Mouse (Mus musculus) forelimb bud, embryonic 11.5 days (tissue): ENCODE data around the gene Gria2.

Experiments used
- DNase-seq: peaks from one replicate; pipeline ENCODE4 v3.0.0-alpha.2; 2012; ENCODE audit warnings: low read depth, low spot score

Gene Gria2

GRCm38 (mm10) chr3:80776628-80777027, 26.0 kb downstream of the Gria2 start:
- DNase-seq: no peak

DNA sequence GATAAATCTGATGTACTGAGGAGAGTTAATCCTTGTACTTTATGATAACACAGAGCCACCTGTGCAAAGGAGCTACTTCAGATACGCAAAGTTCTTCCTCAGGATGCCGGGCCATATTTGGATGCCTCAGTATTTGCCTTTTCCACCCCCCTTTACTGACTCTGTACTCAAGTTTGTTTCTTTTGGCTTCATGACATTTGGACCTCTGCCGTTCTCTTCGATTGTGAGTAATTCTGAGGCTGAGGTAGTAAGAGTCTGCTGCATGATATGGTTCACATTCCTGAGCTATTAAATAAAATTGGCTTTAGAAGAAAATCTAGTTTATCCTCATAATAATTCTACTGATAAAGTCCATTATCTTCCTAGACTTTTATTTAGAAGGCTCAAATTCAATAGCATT, 26.7 kb downstream of the Gria2 start:
- DNase-seq: no peak

DNA sequence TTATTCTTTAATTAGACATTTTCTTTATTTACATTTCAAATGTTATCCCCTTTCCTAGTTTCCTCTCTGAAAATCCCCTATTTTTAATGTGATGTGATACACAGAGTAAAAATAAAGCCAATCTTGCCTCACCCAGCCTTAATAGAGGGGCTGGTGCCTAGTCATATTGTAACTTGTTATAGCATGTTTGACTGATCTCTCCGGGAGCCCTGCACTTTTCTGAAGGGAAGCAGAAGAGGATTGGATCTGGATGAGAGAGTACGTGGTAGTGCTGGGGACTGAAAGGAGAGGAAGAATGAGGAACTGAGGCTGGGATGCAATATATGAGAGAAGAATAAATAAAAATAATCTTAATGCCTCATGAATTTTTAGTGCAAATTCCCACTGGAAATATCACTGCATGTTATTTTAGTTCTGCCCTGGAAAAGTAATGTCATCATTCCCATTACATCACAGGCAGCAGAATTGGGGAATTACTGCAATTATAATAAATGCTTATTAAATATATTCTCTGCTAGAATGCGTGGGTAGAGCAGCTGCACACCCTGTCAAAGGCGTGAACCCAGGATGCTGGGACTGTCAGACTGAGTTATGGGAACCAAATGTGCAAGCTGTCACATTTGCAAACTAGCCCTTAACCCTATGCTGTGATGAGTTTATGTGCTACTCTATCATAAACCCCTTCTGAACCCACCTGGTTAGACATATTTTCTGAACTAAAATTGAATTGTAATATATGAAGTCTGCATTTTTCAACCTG, 28.4 kb downstream of the Gria2 start:
- DNase-seq: no peak

DNA sequence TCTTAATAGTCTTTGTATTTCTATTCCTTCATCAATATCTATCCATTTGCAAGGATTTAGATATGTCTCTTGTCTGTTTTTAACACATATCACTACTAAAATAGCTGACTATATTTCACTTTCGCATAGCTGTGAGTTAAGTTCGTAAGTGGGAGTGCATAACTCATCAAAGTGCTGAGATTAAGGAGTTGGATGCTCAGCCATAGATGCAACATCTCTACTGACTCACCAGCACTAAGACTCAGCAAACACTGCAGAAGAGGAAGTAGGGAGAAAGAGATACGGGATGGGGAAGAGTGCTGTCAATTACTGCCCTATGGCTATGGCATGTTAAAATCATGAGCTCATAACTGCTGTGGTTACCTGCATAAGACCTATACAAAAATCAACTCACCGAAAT, 29.4 kb downstream of the Gria2 start:
- DNase-seq: no peak

GRCm38 (mm10) chr3:80769506-80770235, 33.0 kb downstream of the Gria2 start:
- DNase-seq: no peak

GRCm38 (mm10) chr3:80758955-80759354, 43.7 kb downstream of the Gria2 start:
- DNase-seq: no peak

DNA sequence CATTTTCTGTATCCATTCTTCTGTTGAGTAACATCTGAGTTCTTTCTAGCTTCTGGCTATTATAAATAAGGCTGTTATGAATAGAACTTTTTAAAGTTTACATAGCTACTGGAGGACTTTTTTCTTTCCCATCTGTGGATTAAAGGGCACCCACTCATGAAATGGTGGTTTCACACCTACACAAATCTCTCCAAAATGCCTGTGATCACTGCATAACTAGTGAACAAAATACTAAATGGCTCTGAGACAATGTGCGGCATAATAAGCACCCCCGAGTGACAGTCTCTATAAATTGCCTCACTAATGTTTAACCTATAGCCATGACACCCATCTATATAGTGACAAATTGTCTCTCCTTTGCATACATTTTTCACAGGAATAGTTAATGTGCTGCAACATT, 44.3 kb downstream of the Gria2 start:
- no peak for DNase-seq

DNA sequence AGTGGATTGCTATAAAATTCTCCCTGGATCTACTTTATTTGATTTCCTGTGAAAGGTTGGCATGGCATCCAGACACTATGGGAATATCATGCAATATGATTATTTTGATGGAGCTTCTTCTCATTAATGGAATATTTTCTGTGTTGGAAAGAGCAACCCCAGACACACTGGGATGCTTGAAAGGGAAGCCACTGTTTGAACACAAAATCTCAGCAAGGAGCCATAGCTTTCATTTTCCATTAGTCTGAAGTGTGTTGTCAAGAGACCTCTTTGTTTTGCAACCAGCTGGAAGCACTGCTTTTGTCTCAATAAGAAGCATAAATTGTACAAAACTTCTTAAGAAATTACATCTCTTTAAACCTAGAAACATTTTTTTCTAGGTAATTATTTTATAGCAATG, 51.8 kb downstream of the Gria2 start:
- no peak for DNase-seq

GRCm38 (mm10) chr3:80725205-80725604, 77.4 kb downstream of the Gria2 start:
- DNase-seq: no peak

GRCm38 (mm10) chr3:80713123-80713522, 89.5 kb downstream of the Gria2 start:
- no peak for DNase-seq

- DNase-seq: no peak
Observed at GRCm38 (mm10) chr3:80708992-80709391, 93.6 kb downstream of the Gria2 start.

- no peak for DNase-seq
Observed at GRCm38 (mm10) chr3:80702173-80702572, 100.5 kb downstream of the Gria2 start.

- DNase-seq: no peak
Observed at GRCm38 (mm10) chr3:80697523-80697922, 105.1 kb downstream of the Gria2 start.

GRCm38 (mm10) chr3:80694965-80695364, 107.7 kb downstream of the Gria2 start:
- DNase-seq: no peak

GRCm38 (mm10) chr3:80665105-80665504, 137.5 kb downstream of the Gria2 start:
- no peak for DNase-seq

GRCm38 (mm10) chr3:80663293-80663692, 139.3 kb downstream of the Gria2 start:
- DNase-seq: no peak

DNA sequence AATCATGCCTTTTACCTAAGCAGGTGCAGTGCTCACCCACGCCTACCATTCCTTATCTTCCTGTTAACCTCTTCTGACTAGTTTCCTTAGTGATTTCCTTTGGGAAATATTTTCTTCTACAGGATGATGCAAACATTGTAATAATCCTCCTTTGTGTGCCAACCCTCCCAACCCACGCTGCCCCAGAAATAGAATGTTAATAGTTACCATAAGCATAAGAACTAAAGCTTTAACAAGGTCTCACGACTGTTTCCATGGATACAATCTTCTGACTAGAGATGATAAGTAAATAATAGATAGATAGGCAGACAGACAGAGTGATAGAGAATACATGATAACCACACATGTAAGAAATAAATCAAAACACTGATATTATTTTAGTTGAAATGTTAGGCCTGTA, 140.8 kb downstream of the Gria2 start:
- DNase-seq: no peak

DNA sequence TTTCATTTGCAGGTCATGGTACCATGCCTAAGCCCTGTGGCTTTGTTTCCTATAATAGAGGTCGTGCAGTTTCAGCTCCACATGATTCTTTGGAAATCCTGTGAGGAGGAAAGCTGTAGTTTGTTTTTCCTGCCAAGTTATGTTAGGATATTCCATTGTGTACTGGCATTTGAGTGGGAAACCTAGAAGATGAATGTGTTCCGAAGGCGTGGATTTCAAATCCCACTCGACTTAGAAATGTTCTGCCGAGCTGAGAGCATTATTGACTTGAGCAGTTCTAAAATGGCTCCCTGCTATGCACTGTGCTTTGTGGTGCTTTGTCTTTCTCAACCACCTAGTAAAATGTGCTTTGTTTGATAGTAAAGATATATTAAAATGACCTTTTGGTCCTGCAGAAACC, 150.4 kb downstream of the Gria2 start:
- DNase-seq: no peak
